ENCODE assay signal across 8 mouse cellular contexts in genomic region chr1:23762782-23763630, GRCm38 (mm10). TPM values are rescaled to one million over a fixed set of nuclear protein-coding genes. Genes with fewer than 3 reads are reported as not detected.
DNase-seq lines count a peak whose midpoint lies in the region; ATAC-seq and TF ChIP-seq lines count a peak whose summit lies in the region.

No protein-coding gene starts in this region.

- H3K27ac ChIP-seq in hindbrain, embryonic 14.5 days, result peak overlapping the region; percentile 86

- POLR2A ChIA-PET in Patski (lab: Charles Lee), result no interaction called here

- in situ Hi-C loops in Patski (cut with MboI; ENCODE audit: low pct_unique_long_range_greater_than_20kb), result no loop called here

- TF ChIP-seq CTCF in Patski (IDR thresholded peaks at IDR 0.05), result peak; percentile 100

- H3K9me3 ChIP-seq in hindbrain, embryonic 14.5 days (ENCODE audit: control insufficient read depth, low read length), result no peaks in the 10 kb centered on the region

- peaks cover 55% of the 10 kb centered on the region for H3K27me3 ChIP-seq in Patski
- H3K27me3 ChIP-seq in hindbrain, embryonic 14.5 days (ENCODE audit: control insufficient read depth, insufficient read depth, low read length), result peaks cover 13% of the 10 kb centered on the region; the same call in 1 of the 2 replicates

- ATAC-seq in Patski, result peak; percentile 94
- ATAC-seq in hindbrain, embryonic 14.5 days (ENCODE audit: low FRiP score), result peak; percentile 94

- WGBS in hindbrain, embryonic 14.5 days, result under 1% methylated on average over 64 of the region's 65 CpGs

- H3K9ac ChIP-seq in hindbrain, embryonic 14.5 days, result peak overlapping the region; percentile 82

- H3K4me2 ChIP-seq in hindbrain, embryonic 14.5 days (replicated peaks), result peak overlapping the region; percentile 69

- peak; percentile 13 for DNase-seq in Patski (ENCODE audit: low read depth, low spot score)
- DNase-seq in cerebellum, postnatal 25 days, result peak; percentile 99
- peak; percentile 95 to 96 for DNase-seq in frontal cortex, postnatal 25 days (ENCODE audit: low spot score in 2 of 2)
- DNase-seq in hindbrain, embryonic 14.5 days (ENCODE audit: low spot score), result peak; percentile 99
- DNase-seq in layer of hippocampus, postnatal 25 days (ENCODE audit: extremely low spot score in 1 of 2, low spot score in 1 of 2), result peak; percentile 98 to 99
- DNase-seq in lung, postnatal 14 days, result peak; percentile 93
- DNase-seq in retina, postnatal 1 day, result peak; percentile 96
- peak; percentile 90 for DNase-seq in thymus, postnatal 4 days

- peaks cover 22% of the 10 kb centered on the region for H3K4me1 ChIP-seq in hindbrain, embryonic 14.5 days (replicated peaks; ENCODE audit: control insufficient read depth, insufficient read depth, low read length)

- CTCF ChIA-PET in Patski (lab: Charles Lee), result interaction anchor here (0.7 to 1.2 kb wide), 4 partner anchors 9 to 408 kb away, joined by 3 to 4 read pairs (median 4); no protein-coding TSS in a partner anchor

- no peaks in the 10 kb centered on the region for H3K36me3 ChIP-seq in hindbrain, embryonic 14.5 days (replicated peaks; ENCODE audit: control insufficient read depth, insufficient read depth)

- peak overlapping the region; percentile 87 for H3K4me3 ChIP-seq in hindbrain, embryonic 14.5 days (replicated peaks; ENCODE audit: low read length)

RNA-seq across cellular contexts. Expression of gene B3gat2, which starts 1.5 kb away (rescaled TPM):
- polyA plus RNA-seq in Patski (2021), result 0.40 TPM
- polyA plus RNA-seq in hindbrain, embryonic 14.5 days (2014; fragmentation: Nextera tagmentation; extraction: Ambion mirVana), result 23.8 and 24.2 TPM in 2 replicates
- total RNA-seq in layer of hippocampus, postnatal 25 days (2021), result 10 to 100 TPM; 12.9 to 13.2 TPM

Comparison
In these comparisons a context has a peak if more than half of its experiments do, and no peak if none do; other contexts are left out.
1. Peak in every context shown above with its lines: DNase-seq, ATAC-seq, H3K4me3 ChIP-seq and H3K27ac ChIP-seq.
2. DNase-seq: peak in every context shown above with its lines; median percentile 99 in cerebellum, postnatal 25 days; 99 in hindbrain, embryonic 14.5 days; 98 in layer of hippocampus, postnatal 25 days; 96 in retina, postnatal 1 day; 96 in frontal cortex, postnatal 25 days; 93 in lung, postnatal 14 days; 90 in thymus, postnatal 4 days; 13 in Patski.
3. RNA of gene B3gat2, which starts 1.5 kb away (polyA plus RNA-seq): 23.8 to 24.2 TPM in hindbrain, embryonic 14.5 days; 0.40 TPM in Patski (single experiment); every median in the first group is over 10 times any median in the second.